Mouse (Mus musculus) gastrocnemius, adult 8-10 months (tissue): ENCODE measurements around the gene Sema3f. TPM values are rescaled to one million over a fixed set of nuclear protein-coding genes. Genes with fewer than 3 reads are reported as not detected.

Experiments used
- DNase-seq, 2 experiments: peaks; one replicate each; pipeline ENCODE4 v3.0.0; 2022; ENCODE audit warnings: low spot score in 2 of 2
- total RNA-seq, 4 experiments: library from RNA; stranded (reverse); gene quantifications; 2 replicates each; pipeline ENCODE4 v1.2.4; 2022

The Sema3f gene
- total RNA-seq, 4 experiments from 2014 or later = 3.3 to 4.6 (median 4.3) TPM

DNA sequence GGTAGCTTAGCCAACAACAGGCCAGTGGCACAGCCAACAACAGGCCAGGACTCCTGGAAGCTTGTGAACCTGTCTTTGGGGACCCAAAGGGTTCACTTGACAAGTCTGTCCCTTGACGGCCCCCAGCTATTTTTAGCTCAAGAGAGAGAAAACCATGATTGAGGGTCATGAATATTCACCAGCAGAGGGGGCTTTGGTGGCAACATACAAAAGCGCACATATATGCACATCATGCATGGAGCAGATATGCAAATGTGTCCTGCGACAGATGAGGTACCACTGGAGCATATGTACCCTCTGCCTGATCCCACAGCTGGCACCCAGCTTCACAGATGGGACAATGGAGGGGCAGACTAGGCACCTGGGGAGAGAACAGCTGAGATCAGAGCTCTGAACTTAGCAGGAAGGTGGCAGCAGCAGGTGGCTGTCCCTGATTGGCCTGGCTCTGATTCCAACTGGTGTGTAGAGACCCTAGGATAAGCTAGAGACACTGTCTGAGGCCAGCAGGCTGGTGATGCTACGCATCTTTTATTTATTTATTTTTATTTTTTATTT, 16.8 kb downstream of the Sema3f start:
- DNase-seq = no peak

DNA sequence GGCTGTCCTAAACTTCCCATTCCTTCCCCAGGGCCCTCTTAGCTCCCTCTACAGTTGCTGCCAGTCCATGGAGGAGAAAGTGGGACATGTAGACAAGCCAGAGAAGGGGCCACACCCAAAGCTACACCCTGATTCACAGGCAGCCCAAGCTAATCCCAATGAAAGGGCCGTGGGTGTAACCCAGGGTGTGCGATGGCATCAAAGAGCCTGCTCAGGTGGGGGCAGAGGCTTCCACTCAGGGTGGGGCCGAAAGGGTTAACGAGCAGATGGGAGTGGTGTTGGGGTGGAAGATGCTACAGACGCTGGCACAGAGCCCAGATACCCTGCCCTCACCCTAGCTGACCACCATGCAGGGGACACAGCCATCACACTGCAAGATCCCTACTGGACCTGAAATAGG, 17.5 kb downstream of the Sema3f start:
- no peak for DNase-seq

- DNase-seq = no peak
Observed at GRCm38 (mm10) chr9:107690391-107690790, 19.9 kb downstream of the Sema3f start.

- no peak for DNase-seq
Observed at GRCm38 (mm10) chr9:107688939-107689338, 21.3 kb downstream of the Sema3f start.

- no peak for DNase-seq
Observed at GRCm38 (mm10) chr9:107688415-107688814, 21.9 kb downstream of the Sema3f start.

GRCm38 (mm10) chr9:107685231-107685981, 24.9 kb downstream of the Sema3f start:
- peak in 1 of 2 experiments; percentile 47 for DNase-seq

DNA sequence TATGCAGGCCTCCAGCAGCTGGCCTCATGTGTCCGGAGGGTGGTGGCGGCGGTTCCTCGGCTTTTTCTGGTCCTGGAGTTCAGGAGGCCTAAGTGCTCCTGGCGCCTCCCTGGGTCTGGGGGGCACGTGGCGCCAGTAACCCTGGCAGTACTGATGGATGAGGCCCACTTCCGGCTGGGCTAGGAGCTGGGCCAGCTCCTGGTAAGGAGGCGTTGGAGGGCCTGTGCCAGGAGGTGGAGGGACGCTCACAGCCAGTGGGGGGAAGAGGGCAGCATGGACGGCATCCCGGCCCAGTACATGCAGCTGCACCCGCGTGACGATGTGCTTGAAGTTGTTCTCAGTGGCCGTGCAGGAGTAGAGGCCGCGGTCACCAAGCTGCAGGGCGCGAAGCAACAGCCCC, 27.9 kb downstream of the Sema3f start:
- DNase-seq = no peak

GRCm38 (mm10) chr9:107679501-107679900, 30.8 kb downstream of the Sema3f start, which contains the start of gene Gnat1:
Gnat1 (minus strand) TSS chr9:107679712.
- no peak for DNase-seq

DNA sequence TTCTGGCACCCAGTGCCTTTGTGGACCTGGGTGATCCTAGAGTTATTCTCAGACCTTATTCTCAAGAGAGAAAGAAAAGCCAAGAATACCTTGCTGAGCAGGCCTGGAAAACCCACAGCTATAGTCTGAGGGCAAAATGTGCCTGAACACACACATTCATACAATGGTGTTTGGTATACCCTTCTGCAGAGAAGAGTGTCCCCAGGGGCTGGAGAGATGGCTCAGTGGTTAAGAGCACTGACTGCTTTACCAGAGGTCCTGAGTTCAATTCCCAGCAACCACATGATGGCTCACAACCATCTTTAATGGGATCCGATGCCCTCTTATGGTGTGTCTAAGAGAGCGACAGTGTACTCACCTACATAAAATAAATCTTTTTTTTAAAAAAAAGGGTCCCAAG, 31.4 kb downstream of the Sema3f start:
- DNase-seq = no peak

- DNase-seq = peak; percentile 52 to 64
Observed at GRCm38 (mm10) chr9:107677819-107678526, 32.3 kb downstream of the Sema3f start.

DNA sequence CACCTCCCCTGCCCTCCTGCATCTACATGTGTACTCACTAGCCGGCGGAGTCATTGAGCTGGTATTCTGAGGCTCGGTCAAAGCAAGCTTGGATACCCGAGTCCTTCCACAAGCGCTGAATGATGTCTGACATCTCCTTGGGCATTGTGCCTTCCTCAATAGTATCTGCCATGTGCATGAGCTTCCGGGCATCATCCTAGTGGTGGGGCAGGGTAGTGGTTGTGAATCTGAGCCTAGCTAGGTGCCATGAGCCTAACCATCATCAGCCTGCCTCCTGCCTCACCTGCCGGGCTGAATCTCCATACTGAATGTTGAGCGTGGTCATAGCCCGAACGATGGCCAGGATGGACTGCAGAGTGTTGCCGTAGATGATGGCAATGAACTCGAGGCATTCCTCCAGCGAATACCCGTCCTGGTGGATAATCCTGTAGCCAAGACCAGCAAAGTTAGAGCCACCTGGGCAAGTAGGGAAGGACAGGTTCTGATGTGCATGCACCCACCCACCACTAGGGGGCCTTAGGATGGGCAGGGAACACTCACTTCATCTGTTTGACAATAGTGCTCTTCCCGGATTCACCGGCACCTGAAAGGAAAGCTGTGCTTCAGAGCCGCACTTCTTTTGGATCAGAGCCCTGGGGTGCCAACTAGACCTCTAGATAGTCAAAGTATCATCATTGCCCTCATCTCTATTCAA, 33.0 kb downstream of the Sema3f start:
- no peak for DNase-seq

- no peak for DNase-seq
Observed at GRCm38 (mm10) chr9:107676302-107676701, 34.0 kb downstream of the Sema3f start.

DNA sequence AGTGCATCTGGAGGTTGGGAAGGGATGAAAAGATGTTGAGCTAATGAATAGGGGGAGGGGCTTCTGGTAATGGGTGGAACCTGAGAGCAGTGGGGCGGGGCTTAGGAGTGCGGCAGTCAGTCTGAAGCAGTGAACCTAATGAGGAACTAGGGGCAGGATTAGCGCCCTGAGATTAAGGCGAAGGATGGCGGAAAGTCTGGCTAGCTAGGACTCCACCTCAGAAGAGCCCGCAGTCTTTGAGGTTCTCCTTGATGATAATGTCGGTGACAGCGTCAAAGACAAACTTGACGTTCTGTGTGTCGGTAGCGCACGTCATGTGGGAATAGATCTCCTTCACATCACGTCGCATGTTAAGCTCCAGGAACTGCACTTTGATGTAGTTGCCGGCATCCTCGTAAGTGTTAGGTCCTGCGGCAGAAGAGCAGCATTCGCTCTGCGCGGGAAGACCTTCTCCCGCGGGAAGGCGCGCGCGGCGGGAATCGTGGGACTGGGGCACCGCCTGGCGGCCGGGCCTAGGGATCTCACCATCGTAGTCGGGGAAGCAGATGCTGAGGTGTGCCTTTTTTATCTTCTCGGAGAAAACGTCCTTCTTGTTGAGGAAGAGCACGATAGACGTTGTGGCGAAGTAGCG, 34.5 kb downstream of the Sema3f start:
- peak in 1 of 2 experiments; percentile 59 for DNase-seq

DNA sequence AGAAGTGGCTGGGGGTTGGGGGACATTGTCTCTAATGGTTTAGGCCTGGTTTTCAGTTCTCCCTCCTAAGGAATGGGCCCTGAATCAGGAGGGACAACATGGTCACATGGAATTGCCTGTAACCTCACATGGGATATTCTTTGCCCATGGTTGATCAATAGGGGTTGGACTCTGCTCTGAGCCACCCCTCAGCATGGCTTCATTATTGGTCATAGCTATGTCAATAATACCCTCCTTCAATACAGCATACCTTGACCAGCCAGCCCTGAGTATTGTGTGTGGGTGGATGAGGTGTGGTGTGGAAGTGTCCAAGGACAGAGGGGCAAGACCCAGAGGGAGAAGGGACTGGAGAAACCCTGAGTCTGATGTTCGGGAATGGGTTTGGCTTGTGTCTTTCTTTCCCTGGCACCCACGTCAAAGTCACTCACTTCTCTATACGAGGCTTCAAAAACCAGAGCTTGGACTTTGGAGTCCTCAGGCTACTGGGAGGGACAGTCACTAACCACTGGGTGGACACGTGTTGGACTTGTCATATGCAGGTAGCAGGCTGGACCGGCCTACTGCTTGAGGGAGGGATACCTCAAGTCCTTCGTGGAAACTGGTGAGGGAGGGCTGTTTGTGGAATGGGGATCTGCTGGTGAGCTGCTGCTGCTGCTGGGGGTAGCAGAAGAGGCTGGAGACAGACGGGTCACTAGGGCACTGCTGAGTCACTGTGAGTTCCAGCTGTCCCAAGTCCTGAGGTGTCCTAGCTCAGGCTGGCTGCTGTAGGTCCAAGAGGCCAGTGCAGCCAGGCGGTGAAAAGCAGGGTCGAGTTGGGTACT, 35.5 kb downstream of the Sema3f start:
- no peak for DNase-seq

DNA sequence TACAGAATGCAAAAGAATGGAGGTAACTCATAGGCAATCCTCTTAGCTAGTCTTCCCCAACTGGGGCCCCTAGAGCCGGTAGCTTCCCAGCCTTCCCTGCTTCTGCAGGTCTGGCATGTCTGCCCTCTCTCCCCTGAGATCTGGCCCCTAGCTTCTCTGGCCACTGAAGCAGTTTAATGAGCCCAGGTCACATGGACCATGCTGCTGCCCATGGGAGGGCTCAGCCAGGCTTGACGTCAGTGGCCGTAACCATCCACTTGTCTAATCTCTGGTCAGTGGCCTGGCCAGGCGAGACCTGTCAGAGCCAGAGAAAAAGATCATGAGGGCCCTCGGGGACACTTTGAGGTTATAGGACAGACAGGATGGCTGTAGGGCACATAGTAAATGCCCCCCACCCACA, 40.0 kb downstream of the Sema3f start:
- DNase-seq = peak; percentile 46 to 61

DNA sequence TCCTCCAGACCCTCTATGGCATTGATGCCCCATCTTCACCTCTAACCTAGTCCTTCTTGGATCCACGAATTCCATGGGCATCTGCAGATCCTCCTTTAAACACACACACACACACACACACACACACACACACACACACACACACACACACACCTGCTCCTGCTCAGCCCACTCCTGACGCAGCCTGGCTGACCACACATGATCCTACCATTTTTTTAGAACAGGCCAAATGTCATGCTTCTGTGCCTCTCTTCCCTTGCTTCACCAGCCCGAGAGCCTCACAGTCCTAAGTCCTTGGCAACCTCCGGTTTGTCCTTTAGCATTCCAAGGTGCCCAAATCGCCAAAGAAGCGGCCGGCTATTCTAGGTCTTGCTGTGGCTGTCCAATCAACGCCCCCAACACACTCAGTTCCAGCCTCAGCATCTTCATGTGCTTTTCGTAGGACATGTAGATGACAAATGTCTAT, 40.8 kb downstream of the Sema3f start, which contains the start of gene Slc38a3:
Gene Slc38a3 (minus strand): TSS at position 51 of the 466 bp plus-strand sequence.
- no peak for DNase-seq

GRCm38 (mm10) chr9:107668916-107669315, 41.4 kb downstream of the Sema3f start:
- no peak for DNase-seq

DNA sequence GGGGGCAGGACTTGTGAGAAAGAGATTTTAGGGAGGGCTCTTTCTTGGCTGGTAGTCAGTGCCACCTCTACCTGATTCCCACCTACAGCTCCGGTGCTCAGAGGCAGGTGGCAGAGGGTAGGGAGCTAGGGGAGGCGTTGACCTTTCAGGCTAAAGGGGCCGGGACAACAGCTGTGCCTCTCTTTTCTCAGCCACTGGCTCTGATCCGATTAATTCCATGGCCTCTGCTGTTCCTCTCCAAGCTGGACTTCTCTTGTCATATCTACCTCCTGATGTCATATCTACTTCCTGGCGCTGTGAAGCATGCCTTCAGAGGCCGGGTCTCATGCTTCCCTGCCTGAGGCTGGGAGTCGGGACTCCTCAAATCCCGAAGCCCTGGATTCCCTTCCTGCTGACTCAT, 42.3 kb downstream of the Sema3f start:
- DNase-seq = no peak

- DNase-seq = peak; percentile 48 to 63
Observed at GRCm38 (mm10) chr9:107667219-107667618, 43.1 kb downstream of the Sema3f start.

DNA sequence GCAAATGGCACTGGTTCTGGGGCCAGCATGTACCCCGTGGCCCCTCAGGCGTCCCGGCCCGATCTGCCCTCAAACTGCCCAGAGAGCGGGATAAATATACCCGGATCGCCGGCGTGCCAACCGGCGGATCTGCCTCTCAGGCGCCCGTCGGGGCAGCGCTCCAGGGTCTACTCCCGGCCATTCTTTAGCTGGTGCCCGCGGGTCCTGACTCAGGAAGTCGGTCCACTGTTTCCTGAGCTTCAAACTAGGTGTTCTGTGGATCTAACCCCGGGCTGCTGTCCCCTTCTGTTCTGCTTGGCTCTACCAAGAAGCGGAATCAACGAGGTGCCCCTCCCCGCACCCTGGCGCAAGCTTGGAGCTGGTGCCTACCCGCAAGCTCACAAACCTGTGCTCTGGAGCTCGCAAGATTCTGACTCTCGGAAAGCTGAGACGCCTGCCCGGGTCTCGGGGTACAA, 43.5 kb downstream of the Sema3f start:
- DNase-seq = peak; percentile 62 to 70
